Mouse (Mus musculus): ENCODE measurements around the gene Cspg4.

The Cspg4 gene

GRCm38 (mm10) chr9:56864216-56864729 lies 560 bp upstream of the Cspg4 start, which contains the start of gene Odf3l1:
Gene Odf3l1, minus strand, starts transcription at chr9:56864679.
- no peak for DNase-seq (ENCODE audit: low spot score in 2 of 2)

- no peak for DNase-seq (ENCODE audit: low spot score in 2 of 2)
Observed at GRCm38 (mm10) chr9:56865673-56866400, 1.0 kb downstream of the Cspg4 start.

GRCm38 (mm10) chr9:56866430-56866829 lies 1.6 kb downstream of the Cspg4 start:
- no peak for DNase-seq (ENCODE audit: low spot score in 2 of 2)

GRCm38 (mm10) chr9:56868292-56868691 lies 3.5 kb downstream of the Cspg4 start:
- DNase-seq (ENCODE audit: low spot score in 2 of 2): peak; percentile 55 to 56

- peak; percentile 83 to 88 for DNase-seq (ENCODE audit: low spot score in 2 of 2)
Observed at GRCm38 (mm10) chr9:56869552-56869951, 4.7 kb downstream of the Cspg4 start.

GRCm38 (mm10) chr9:56870778-56871177 lies 5.9 kb downstream of the Cspg4 start:
- DNase-seq (ENCODE audit: low spot score in 2 of 2): no peak

GRCm38 (mm10) chr9:56871191-56871590 lies 6.4 kb downstream of the Cspg4 start:
- no peak for DNase-seq (ENCODE audit: low spot score in 2 of 2)

- no peak for DNase-seq (ENCODE audit: low spot score in 2 of 2)
Observed at GRCm38 (mm10) chr9:56872105-56872903, 7.5 kb downstream of the Cspg4 start.

GRCm38 (mm10) chr9:56873097-56873496 lies 8.3 kb downstream of the Cspg4 start:
- no peak for DNase-seq (ENCODE audit: low spot score in 2 of 2)

- no peak for DNase-seq (ENCODE audit: low spot score in 2 of 2)
Observed at GRCm38 (mm10) chr9:56876784-56877183, 12.0 kb downstream of the Cspg4 start.

GRCm38 (mm10) chr9:56877284-56877683 lies 12.5 kb downstream of the Cspg4 start:
- DNase-seq (ENCODE audit: low spot score in 2 of 2): no peak

GRCm38 (mm10) chr9:56880790-56881189 lies 16.0 kb downstream of the Cspg4 start:
- DNase-seq (ENCODE audit: low spot score in 2 of 2): no peak

- no peak for DNase-seq (ENCODE audit: low spot score in 2 of 2)
Observed at GRCm38 (mm10) chr9:56881539-56882082, 16.8 kb downstream of the Cspg4 start.

- DNase-seq (ENCODE audit: low spot score in 2 of 2): no peak
Observed at GRCm38 (mm10) chr9:56882283-56882682, 17.4 kb downstream of the Cspg4 start.

- no peak for DNase-seq (ENCODE audit: low spot score in 2 of 2)
Observed at GRCm38 (mm10) chr9:56882818-56883217, 18.0 kb downstream of the Cspg4 start.

- no peak for DNase-seq (ENCODE audit: low spot score in 2 of 2)
Observed at GRCm38 (mm10) chr9:56883470-56883869, 18.6 kb downstream of the Cspg4 start.

- DNase-seq (ENCODE audit: low spot score in 2 of 2): no peak
Observed at GRCm38 (mm10) chr9:56884328-56884727, 19.5 kb downstream of the Cspg4 start.

GRCm38 (mm10) chr9:56886113-56886512 lies 21.3 kb downstream of the Cspg4 start:
- DNase-seq (ENCODE audit: low spot score in 2 of 2): no peak

- DNase-seq (ENCODE audit: low spot score in 2 of 2): no peak
Observed at GRCm38 (mm10) chr9:56886601-56887000, 21.8 kb downstream of the Cspg4 start.

GRCm38 (mm10) chr9:56887581-56887980 lies 22.7 kb downstream of the Cspg4 start:
- DNase-seq (ENCODE audit: low spot score in 2 of 2): no peak

- peak; percentile 84 for DNase-seq (ENCODE audit: low spot score in 2 of 2)
Observed at GRCm38 (mm10) chr9:56889817-56890216, 25.0 kb downstream of the Cspg4 start.

GRCm38 (mm10) chr9:56890522-56891250 lies 25.9 kb downstream of the Cspg4 start:
- no peak for DNase-seq (ENCODE audit: low spot score in 2 of 2)

Measured in right cerebral cortex, adult 2 months (tissue).